Mouse (Mus musculus): ENCODE measurements around the gene Kcnk16. TPM values are rescaled to one million over a fixed set of nuclear protein-coding genes. Genes with fewer than 3 reads are reported as not detected.

Gene Kcnk16
- polyA plus RNA-seq, 1 experiment: 0.05 TPM

DNA sequence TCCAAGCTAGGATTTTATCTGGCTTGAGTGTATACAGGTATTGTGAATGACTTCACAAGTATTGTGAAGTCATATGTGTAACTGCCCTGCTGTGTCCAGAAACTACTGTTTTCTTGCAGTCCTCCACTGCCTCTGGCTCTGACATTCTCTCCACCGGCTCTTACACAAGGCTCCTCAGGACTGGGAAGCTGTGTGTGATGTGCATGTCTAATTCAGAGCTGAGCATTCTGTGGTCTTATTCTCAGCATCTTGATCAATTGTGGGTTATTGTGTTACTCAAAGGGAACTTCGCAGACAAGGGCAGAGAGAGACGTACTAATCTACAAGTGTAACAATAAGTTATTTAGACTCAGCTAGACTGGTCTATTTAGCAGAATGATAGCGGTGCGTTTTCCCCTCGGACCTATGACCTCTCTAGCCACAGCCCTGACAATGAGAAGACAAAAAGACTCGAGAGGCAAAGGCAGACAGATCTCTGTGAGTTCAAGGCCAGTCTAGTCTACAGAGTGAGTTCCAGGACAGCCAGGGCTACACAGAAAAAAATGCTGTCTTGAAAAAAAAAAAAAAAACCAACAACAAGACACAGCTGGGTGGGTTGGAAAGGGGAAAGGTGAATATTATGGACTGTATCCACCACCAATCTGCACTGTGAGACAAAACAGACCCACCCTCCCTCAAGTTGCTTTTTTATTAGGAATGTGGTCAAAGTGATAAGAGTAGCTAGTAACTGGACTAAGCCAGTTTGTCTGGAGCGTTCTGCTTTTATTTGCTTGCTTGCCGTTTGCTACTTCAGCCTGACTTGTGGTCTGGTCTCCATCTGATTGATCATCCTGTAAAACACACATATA, 57.0 kb downstream of the Kcnk16 start:
- no peak for TF ChIP-seq GATA1 (IDR thresholded peaks at IDR 0.05; ENCODE audit: low read length)
- TF ChIP-seq TAL1 (IDR thresholded peaks at IDR 0.05; ENCODE audit: low read length): no peak
- no peak overlapping the region for H3K4me3 ChIP-seq (replicated peaks)
- H3K36me3 ChIP-seq (ENCODE audit: control insufficient read depth): no peaks in the 10 kb centered on the region
- H3K4me1 ChIP-seq (ENCODE audit: control insufficient read depth): peaks cover 41% of the 10 kb centered on the region
- H3K9me3 ChIP-seq (ENCODE audit: control insufficient read depth, low read length): no peaks in the 10 kb centered on the region
- peaks cover 4% of the 10 kb centered on the region; the same call in 1 of the 2 replicates for H3K27me3 ChIP-seq (ENCODE audit: control insufficient read depth)

Other genes starting within 250 kb of the Kcnk16 start
- gene Saysd1, start 130.7 kb downstream of the Kcnk16 start, polyA plus RNA-seq (2012): 0.13 and 0.26 TPM in 2 replicates
- 1.6 and 1.9 TPM in 2 replicates for gene Kcnk5, start 87.4 kb downstream of the Kcnk16 start, polyA plus RNA-seq (2012)
- 0.10 and 0.13 TPM in 2 replicates for gene Nudt13, start 25.5 kb upstream of the Kcnk16 start, polyA plus RNA-seq (2012)
- gene Ecd, start 78.9 kb upstream of the Kcnk16 start, polyA plus RNA-seq (2012): 1.2 and 2.3 TPM in 2 replicates
- 1.1 TPM in 2 replicates for gene Fam149b, start 79.0 kb upstream of the Kcnk16 start, polyA plus RNA-seq (2012)
- 24.7 and 28.2 TPM in 2 replicates for gene Dnajc9, start 119.7 kb upstream of the Kcnk16 start, polyA plus RNA-seq (2012)
- gene Mrps16, start 124.4 kb upstream of the Kcnk16 start, polyA plus RNA-seq (2012): 1.8 and 2.8 TPM in 2 replicates
- gene Cfap70, start 183.0 kb upstream of the Kcnk16 start, polyA plus RNA-seq (2012): not detected in 2 replicates
- 6.2 and 7.4 TPM in 2 replicates for gene Anxa7, start 210.9 kb upstream of the Kcnk16 start, polyA plus RNA-seq (2012)
- 0.05 and 0.07 TPM in 2 replicates for gene Mss51, start 227.7 kb upstream of the Kcnk16 start, polyA plus RNA-seq (2012)